Mouse (Mus musculus) heart, embryonic 11.5 days (tissue): Measurements from ENCODE around the gene Canx. TPM values are rescaled to one million over a fixed set of nuclear protein-coding genes. Genes with fewer than 3 reads are reported as not detected.

ENCODE experiments used
- ATAC-seq: fragments of 200-750 bp; cut with Nextera tagmentation; replicated peaks from 2 replicates; pipeline ENCODE4 v1.8.0; 2017; ENCODE audit warnings: moderate library complexity; ENCODE audit not compliant: insufficient number of reproducible peaks, low FRiP score, low TSS enrichment
- H3K27ac ChIP-seq: fragments of 300-500 bp; sonication (generic); 2 replicates; pipeline ENCODE4 v1.5.1; 2014; ENCODE audit warnings: mild to moderate bottlenecking, low read depth, low read length
- H3K27me3 ChIP-seq: fragments of 300-500 bp; sonication (generic); 2 replicates; pipeline ENCODE4 v1.6.1; 2014; ENCODE audit warnings: mild to moderate bottlenecking, low read length, mixed read lengths; ENCODE audit not compliant: control insufficient read depth, insufficient read depth
- H3K36me3 ChIP-seq: fragments of 300-500 bp; sonication (generic); 2 replicates; pipeline ENCODE4 v1.6.1; 2014; ENCODE audit warnings: mild to moderate bottlenecking, low read length, moderate library complexity, mixed read lengths; ENCODE audit not compliant: control insufficient read depth, insufficient read depth
- H3K4me1 ChIP-seq: fragments of 300-500 bp; sonication (generic); 2 replicates; pipeline ENCODE4 v1.6.1; 2014; ENCODE audit warnings: low read length; ENCODE audit not compliant: control insufficient read depth, insufficient read depth
- H3K4me2 ChIP-seq: fragments of 300-500 bp; sonication (generic); 2 replicates; pipeline ENCODE4 v1.6.1; 2014; ENCODE audit warnings: mild to moderate bottlenecking, moderate library complexity
- H3K4me3 ChIP-seq: fragments of 300-500 bp; sonication (generic); 2 replicates; pipeline ENCODE4 v1.5.1; 2014; ENCODE audit warnings: low read depth, low read length
- H3K9ac ChIP-seq: fragments of 300-500 bp; sonication (generic); 2 replicates; pipeline ENCODE4 v1.6.1; 2014; ENCODE audit warnings: mild to moderate bottlenecking, low read depth, low read length, moderate library complexity
- H3K9me3 ChIP-seq: fragments of 300-500 bp; sonication (generic); replicated peaks from 2 replicates; pipeline ENCODE4 v1.6.1; 2016; ENCODE audit warnings: low read length; ENCODE audit not compliant: control insufficient read depth
- WGBS: fragments of 180-500 bp; shearing (Covaris S2); extraction: QIAGEN DNeasy Blood & Tissue Kit; methylation state at CpG from one replicate; pipeline ENCODE4 v1.1.7; 2014; ENCODE audit not compliant: insufficient replicate concordance; 5-methylcytosine and 5-hydroxymethylcytosine counted together
- polyA plus RNA-seq: library from polyadenylated mRNA; unstranded; fragments of >200 nt; fragmentation: Nextera tagmentation; extraction: Ambion mirVana; gene quantifications from 2 replicates; pipeline ENCODE4 v1.2.1, GENCODE M21; 2014

Gene Canx
- polyA plus RNA-seq, 1 experiment from 2014 or later = 236 TPM

DNA sequence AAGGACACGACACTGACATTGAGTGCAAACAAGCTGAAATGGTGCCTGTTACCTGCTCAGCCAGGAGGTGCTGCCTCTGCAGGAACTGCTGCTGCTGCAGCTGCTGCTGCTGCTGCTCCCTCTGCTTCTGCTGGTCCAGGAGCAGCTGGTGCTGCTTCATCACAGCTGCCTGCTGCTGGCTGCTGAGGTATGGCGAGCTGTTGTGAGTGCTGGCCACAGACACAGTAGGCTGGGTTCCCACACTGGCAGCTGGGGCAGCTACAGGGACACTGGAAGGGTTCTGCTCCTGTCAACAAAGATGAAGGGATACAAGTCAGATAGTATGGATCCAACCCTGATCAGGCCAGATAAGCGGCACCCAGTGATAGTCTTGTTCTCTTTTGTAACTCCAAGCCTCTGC, 62.3 kb downstream of the Canx start:
- H3K9ac ChIP-seq = no peak overlapping the region
- no peaks in the 10 kb centered on the region for H3K27me3 ChIP-seq
- no peaks in the 10 kb centered on the region for H3K4me1 ChIP-seq
- ATAC-seq = no peak
- 96% methylated on average over 3 of the region's 3 CpGs for WGBS
- H3K4me3 ChIP-seq = no peak overlapping the region
- no peak overlapping the region for H3K4me2 ChIP-seq
- H3K9me3 ChIP-seq = no peaks in the 10 kb centered on the region
- peaks cover 46% of the 10 kb centered on the region for H3K36me3 ChIP-seq
- no peak overlapping the region for H3K27ac ChIP-seq

DNA sequence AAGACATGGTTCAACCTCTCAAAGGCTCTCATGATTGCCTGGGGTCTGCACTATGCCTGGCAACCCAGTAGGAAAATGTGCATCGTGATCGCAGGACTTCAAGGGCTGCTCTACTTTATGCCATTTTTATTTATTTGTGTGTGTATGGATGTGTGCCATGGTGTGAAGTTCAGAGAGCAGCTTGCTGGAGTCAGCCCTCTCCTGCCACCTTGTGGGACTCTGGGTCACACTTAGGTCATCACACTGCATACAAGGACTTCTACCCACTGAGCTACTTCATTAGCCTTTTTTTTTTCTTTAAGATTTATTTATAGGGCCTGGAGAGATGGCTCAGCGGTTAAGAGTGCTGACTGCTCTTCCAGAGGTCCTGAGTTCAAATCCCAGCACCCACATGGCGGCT, 63.5 kb downstream of the Canx start:
- no peaks in the 10 kb centered on the region for H3K9me3 ChIP-seq
- H3K36me3 ChIP-seq = peaks cover 50% of the 10 kb centered on the region
- H3K9ac ChIP-seq = no peak overlapping the region
- H3K4me2 ChIP-seq = no peak overlapping the region
- no peaks in the 10 kb centered on the region for H3K4me1 ChIP-seq
- ATAC-seq = no peak
- 89% methylated on average over 4 of the region's 4 CpGs for WGBS
- H3K27ac ChIP-seq = no peak overlapping the region
- H3K27me3 ChIP-seq = no peaks in the 10 kb centered on the region
- H3K4me3 ChIP-seq = no peak overlapping the region

DNA sequence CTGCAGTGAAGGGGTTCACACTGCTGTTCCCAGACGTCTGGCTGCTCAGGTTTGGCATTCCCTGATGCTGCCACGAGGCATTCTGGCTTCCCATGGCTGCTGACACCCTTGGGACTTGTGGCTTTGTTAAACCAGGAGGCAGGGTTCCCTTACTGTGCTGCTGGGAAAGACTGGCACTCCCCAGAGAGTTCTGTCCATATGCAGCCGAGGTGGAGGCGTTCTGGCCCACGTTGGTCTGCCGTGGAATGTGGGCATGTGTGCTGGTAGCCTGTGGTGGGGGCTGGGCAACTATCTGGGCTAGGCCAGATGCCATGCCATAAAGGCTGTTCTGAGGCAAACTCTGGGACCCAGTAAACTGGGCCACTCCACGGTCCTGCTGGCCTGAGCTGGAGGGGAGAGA, 67.2 kb downstream of the Canx start:
- Histone ChIP-seq H3K36me3 (peaks cover 40% of the 10 kb centered on the region), H3K4me2 (no peak overlapping the region), H3K4me3 (no peak overlapping the region), H3K27me3 (no peaks in the 10 kb centered on the region), H3K4me1 (peaks cover 1% of the 10 kb centered on the region; the same call in 1 of the 2 replicates), H3K9me3 (no peaks in the 10 kb centered on the region), H3K27ac (no peak overlapping the region), H3K9ac (no peak overlapping the region)
- ATAC-seq = no peak
- WGBS = 83% methylated on average over 7 of the region's 7 CpGs

DNA sequence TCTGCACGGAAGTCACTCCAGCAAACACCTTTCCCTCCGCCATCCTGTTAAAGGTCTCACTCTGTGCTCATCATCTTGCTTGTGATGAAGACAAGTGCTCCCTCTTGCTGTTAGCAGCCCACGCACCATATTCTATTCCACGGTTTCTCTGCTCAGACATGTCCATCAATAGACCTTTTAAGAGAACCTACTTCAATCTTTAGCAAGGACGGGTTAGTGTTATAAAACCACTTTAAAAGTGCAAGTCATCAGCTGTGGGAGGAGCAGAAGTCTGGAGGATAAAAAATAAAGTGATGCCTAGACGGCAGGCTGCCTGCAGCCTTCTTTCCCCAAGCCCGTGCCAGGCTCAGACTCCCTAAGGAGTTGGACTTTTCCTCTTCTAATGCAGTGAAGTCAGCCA, 68.9 kb downstream of the Canx start:
- Histone ChIP-seq H3K4me3 (no peak overlapping the region), H3K4me2 (no peak overlapping the region), H3K27ac (no peak overlapping the region), H3K4me1 (peaks cover 11% of the 10 kb centered on the region), H3K27me3 (no peaks in the 10 kb centered on the region), H3K36me3 (peaks cover 29% of the 10 kb centered on the region), H3K9me3 (no peaks in the 10 kb centered on the region), H3K9ac (no peak overlapping the region)
- 83% methylated on average over 7 of the region's 7 CpGs for WGBS
- no peak for ATAC-seq

DNA sequence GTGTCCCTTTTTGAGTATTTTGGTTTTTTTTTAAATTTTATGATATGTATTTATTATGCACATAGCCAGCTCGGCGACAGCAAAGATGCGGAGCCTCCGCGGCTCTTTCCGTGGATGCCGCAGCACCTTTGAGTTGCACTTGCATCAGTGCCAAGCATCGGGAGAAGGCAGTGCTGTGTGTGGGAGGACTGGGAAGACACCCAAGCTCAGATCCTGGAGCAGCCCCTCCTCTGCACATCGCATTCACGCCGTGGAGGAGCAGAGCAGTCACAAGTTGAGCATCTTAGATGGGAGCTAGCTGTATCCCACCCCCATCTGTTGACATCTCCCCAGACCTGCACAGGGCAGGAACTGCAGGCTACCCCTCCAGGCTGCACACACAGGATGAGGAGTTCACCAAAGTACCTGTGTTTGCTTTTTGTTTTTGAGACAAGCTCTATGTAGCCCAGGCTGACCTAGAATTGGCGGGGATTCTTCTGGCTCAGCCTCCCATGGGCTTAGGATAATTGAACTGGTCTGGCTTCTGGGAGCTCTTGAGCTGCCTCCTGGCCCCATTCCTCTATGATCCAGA, 71.4 kb downstream of the Canx start:
- 81% methylated on average over 12 of the region's 12 CpGs for WGBS
- ATAC-seq = no peak
- no peaks in the 10 kb centered on the region for H3K27me3 ChIP-seq

DNA sequence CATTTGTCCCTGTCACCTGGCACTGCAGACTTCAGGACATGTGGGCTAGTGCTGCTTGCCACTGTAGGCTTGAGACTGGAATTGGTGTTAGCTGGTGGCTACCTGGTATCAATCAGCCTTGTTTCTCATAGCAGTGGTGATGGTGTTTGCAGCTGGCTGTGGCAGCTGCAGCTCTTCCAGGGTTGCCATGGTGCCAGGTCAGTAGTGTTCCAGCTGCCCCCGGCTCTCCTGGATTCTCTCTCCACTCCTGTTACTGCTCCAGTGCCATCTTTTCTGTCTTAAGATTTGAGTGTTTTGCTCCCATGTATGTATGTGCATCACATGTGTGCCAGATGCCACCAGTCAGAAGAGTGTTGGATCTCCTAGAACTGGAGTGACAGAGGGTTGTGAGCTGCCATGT, 72.1 kb downstream of the Canx start:
- H3K9ac ChIP-seq = no peak overlapping the region
- 71% methylated on average over 1 of the region's 1 CpGs for WGBS
- ATAC-seq = no peak
- no peak overlapping the region for H3K4me2 ChIP-seq
- no peaks in the 10 kb centered on the region for H3K27me3 ChIP-seq
- H3K9me3 ChIP-seq = no peaks in the 10 kb centered on the region
- peaks cover 11% of the 10 kb centered on the region for H3K4me1 ChIP-seq
- H3K36me3 ChIP-seq = peaks cover 10% of the 10 kb centered on the region
- no peak overlapping the region for H3K27ac ChIP-seq
- H3K4me3 ChIP-seq = no peak overlapping the region

More for the DNA sequence above, 71.4 kb downstream of the Canx start:
- no peaks in the 10 kb centered on the region for H3K9me3 ChIP-seq
- H3K9ac ChIP-seq = no peak overlapping the region
- peaks cover 15% of the 10 kb centered on the region for H3K36me3 ChIP-seq
- H3K27ac ChIP-seq = no peak overlapping the region
- H3K4me3 ChIP-seq = no peak overlapping the region
- no peak overlapping the region for H3K4me2 ChIP-seq
- H3K4me1 ChIP-seq = peaks cover 11% of the 10 kb centered on the region

DNA sequence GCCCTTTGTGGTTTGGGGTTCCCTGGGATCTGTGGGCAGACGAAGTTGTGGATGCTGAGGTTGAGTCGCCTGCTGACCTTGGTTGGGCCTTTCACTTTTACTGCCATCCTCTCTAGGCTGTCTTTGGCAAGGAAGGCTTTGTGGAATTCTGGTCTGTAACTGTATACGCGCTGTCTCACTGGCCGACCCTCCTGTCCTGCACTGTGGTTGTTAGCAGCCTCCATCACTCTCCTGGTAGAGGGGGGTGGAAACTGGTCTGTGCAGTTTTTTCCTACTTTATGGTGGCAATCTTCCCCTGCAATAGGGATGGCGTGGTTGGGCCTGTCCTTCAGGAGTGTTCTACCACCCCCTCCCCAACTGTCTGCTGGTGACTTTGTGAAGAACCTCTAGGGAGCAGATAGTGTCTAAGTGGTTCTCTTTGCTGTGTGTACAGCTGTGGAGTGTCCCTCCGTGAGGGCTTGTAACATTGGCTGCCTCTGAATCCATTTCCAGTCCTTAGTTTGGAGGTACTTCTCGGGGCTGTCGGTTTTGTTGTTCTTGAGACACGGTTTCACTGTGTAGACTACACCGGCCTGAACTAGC, 72.7 kb downstream of the Canx start:
- WGBS = 54% methylated on average over 11 of the region's 11 CpGs
- Histone ChIP-seq H3K27ac (0 out of 2 replicates have a peak overlapping the region, but pooled peaks have one; percentile 22), H3K4me1 (peaks cover 11% of the 10 kb centered on the region), H3K27me3 (no peaks in the 10 kb centered on the region), H3K9ac (no peak overlapping the region), H3K36me3 (peaks cover 5% of the 10 kb centered on the region), H3K4me3 (no peak overlapping the region), H3K9me3 (no peaks in the 10 kb centered on the region), H3K4me2 (no peak overlapping the region)
- no peak for ATAC-seq

DNA sequence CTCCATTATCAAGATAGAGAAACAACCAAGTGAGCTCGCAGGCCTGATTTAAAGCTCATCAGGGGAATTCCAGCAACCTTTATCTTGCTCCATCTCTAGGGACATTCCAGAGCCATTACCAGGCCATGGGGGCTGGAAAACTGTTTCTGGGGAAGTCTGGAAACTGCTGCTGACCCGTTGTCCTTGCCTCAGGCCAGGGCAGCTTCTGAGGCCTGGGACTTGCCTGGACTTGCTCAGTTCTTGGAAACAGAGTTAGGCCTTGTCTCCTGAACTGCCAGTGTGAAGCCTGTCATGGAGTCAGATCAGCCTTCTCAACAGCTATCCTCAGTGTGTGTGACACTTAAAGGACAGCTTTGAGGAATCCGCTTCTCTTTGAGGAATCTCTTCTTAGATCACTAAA, 73.3 kb downstream of the Canx start:
- Histone ChIP-seq H3K4me1 (peaks cover 11% of the 10 kb centered on the region), H3K9me3 (no peaks in the 10 kb centered on the region), H3K36me3 (peaks cover 4% of the 10 kb centered on the region), H3K4me2 (no peak overlapping the region), H3K27ac (0 out of 2 replicates have a peak overlapping the region, but pooled peaks have one; percentile 22), H3K4me3 (no peak overlapping the region), H3K27me3 (no peaks in the 10 kb centered on the region), H3K9ac (0 out of 2 replicates have a peak overlapping the region, but pooled peaks have one; percentile 6)
- WGBS = 35% methylated on average over 3 of the region's 3 CpGs
- ATAC-seq = no peak
